ENCODE assay signal across 8 mouse cellular contexts in genomic region chr1:53715446-53715845, GRCm38 (mm10). TPM values are rescaled to one million over a fixed set of nuclear protein-coding genes. Genes with fewer than 3 reads are reported as not detected.
A peak's percentile ranks its signal among the peaks of the same experiment; 100 is the strongest.
DNase-seq lines count a peak whose midpoint lies in the region; ATAC-seq lines count a peak whose summit lies in the region.

No protein-coding gene starts in this region.

- 2% methylated on average over 4 of the region's 4 CpGs for WGBS in embryonic facial prominence, embryonic 15.5 days

- no peak overlapping the region for H3K4me2 ChIP-seq in embryonic facial prominence, embryonic 15.5 days (replicated peaks)

- H3K4me1 ChIP-seq in embryonic facial prominence, embryonic 15.5 days = no peaks in the 10 kb centered on the region

- intact Hi-C loops in left cerebral cortex, postnatal 14 days (cut with DNase I) = no loop called here

- DNase-seq in cerebellum, adult 9-10 months = peak; percentile 62
- no peak for DNase-seq in cerebellum, adult 18-20 months
- DNase-seq in left cerebral cortex, postnatal 14 days (ENCODE audit: low spot score in 2 of 2) = peak; percentile 64 to 89
- no peak for DNase-seq in left cerebral cortex, adult 18-20 months (ENCODE audit: low spot score in 2 of 2)
- DNase-seq in MEL-GATA-1-ER (ENCODE audit: extremely low read depth, low read depth) = peak; percentile 63
- peak; percentile 87 for DNase-seq in splenic B cell, adult 2 months (ENCODE audit: low read depth, low spot score)
- DNase-seq in right cerebral cortex, postnatal 10 days (ENCODE audit: low spot score in 2 of 2) = no peak

- ATAC-seq in embryonic facial prominence, embryonic 15.5 days (ENCODE audit: insufficient number of reproducible peaks, low FRiP score, low TSS enrichment, low read depth) = no peak

- H3K9me3 ChIP-seq in embryonic facial prominence, embryonic 15.5 days (replicated peaks) = no peaks in the 10 kb centered on the region

- H3K27ac ChIP-seq in embryonic facial prominence, embryonic 15.5 days (replicated peaks) = 0 out of 2 replicates have a peak overlapping the region, but pooled peaks have one; percentile 58

- no peaks in the 10 kb centered on the region for H3K36me3 ChIP-seq in embryonic facial prominence, embryonic 15.5 days
- no peaks in the 10 kb centered on the region for H3K36me3 ChIP-seq in splenic B cell, adult 2 months (ENCODE audit: control insufficient read depth, insufficient read depth, low read length, poor library complexity, severe bottlenecking)

- H3K27me3 ChIP-seq in embryonic facial prominence, embryonic 15.5 days = no peaks in the 10 kb centered on the region
- no peaks in the 10 kb centered on the region for H3K27me3 ChIP-seq in splenic B cell, adult 2 months (ENCODE audit: control insufficient read depth, insufficient read depth, low read length, poor library complexity, severe bottlenecking)

- H3K4me3 ChIP-seq in embryonic facial prominence, embryonic 15.5 days (replicated peaks) = no peak overlapping the region

- no peak overlapping the region for H3K9ac ChIP-seq in embryonic facial prominence, embryonic 15.5 days

RNA-seq across cellular contexts. Expression of gene Dnah7a, which starts 8.9 kb away (rescaled TPM):
- total RNA-seq in left cerebral cortex, postnatal 14 days (2021) = 1 to 10 TPM; 5.2 to 5.6 TPM
- total RNA-seq in left cerebral cortex, adult 18-20 months (2021) = 1 to 10 TPM; 6.5 to 8.4 TPM
- 1.5 and 2.8 TPM in 2 replicates for polyA plus RNA-seq in embryonic facial prominence, embryonic 15.5 days (2015; fragmentation: Nextera tagmentation; extraction: Ambion mirVana)

Comparison
In these comparisons a context has a peak if more than half of its experiments do, and no peak if none do; other contexts are left out.
1. DNase-seq: peak in cerebellum, adult 9-10 months (single experiment), left cerebral cortex, postnatal 14 days (2 of 2), MEL-GATA-1-ER (single experiment) and splenic B cell, adult 2 months (single experiment); none in cerebellum, adult 18-20 months (0 of 2), left cerebral cortex, adult 18-20 months (0 of 2) and right cerebral cortex, postnatal 10 days (0 of 2).